Mouse (Mus musculus) kidney, adult 11 months (tissue): Measurements from ENCODE around the gene Ccdc88c.

ENCODE experiments used
- DNase-seq: peaks from one replicate; pipeline ENCODE4 v3.0.0; 2022

The Ccdc88c gene

GRCm38 (mm10) chr12:101028954-101029731 is at the start of gene Ccdc88c:
Ccdc88c (minus strand) TSS chr12:101029056.
- DNase-seq: peak; percentile 83

GRCm38 (mm10) chr12:101077955-101078354 is 49.1 kb upstream of the Ccdc88c start:
- no peak for DNase-seq

- DNase-seq: no peak
These were observed 46.6 kb upstream of the Ccdc88c start for GRCm38 (mm10) chr12:101075433-101075832.

GRCm38 (mm10) chr12:101074821-101075429 is 46.1 kb upstream of the Ccdc88c start:
- DNase-seq: no peak

- no peak for DNase-seq
These were observed 41.0 kb upstream of the Ccdc88c start for GRCm38 (mm10) chr12:101069813-101070212.

GRCm38 (mm10) chr12:101066329-101066728 is 37.5 kb upstream of the Ccdc88c start:
- DNase-seq: no peak

- no peak for DNase-seq
These were observed 11.1 kb upstream of the Ccdc88c start for GRCm38 (mm10) chr12:101039956-101040355.

GRCm38 (mm10) chr12:101028247-101028953 is 456 bp downstream of the Ccdc88c start:
- DNase-seq: no peak

- peak; percentile 31 for DNase-seq
These were observed 1.2 kb downstream of the Ccdc88c start for GRCm38 (mm10) chr12:101027451-101028246.

- peak; percentile 39 for DNase-seq
These were observed 1.9 kb downstream of the Ccdc88c start for GRCm38 (mm10) chr12:101026946-101027345.

- DNase-seq: peak; percentile 33
These were observed 2.3 kb downstream of the Ccdc88c start for GRCm38 (mm10) chr12:101026518-101026917.

GRCm38 (mm10) chr12:101026025-101026424 is 2.8 kb downstream of the Ccdc88c start:
- DNase-seq: no peak

GRCm38 (mm10) chr12:101025379-101025778 is 3.5 kb downstream of the Ccdc88c start:
- no peak for DNase-seq

- no peak for DNase-seq
These were observed 4.0 kb downstream of the Ccdc88c start for GRCm38 (mm10) chr12:101024824-101025223.

GRCm38 (mm10) chr12:101023143-101023542 is 5.7 kb downstream of the Ccdc88c start:
- DNase-seq: no peak

GRCm38 (mm10) chr12:101022353-101022752 is 6.5 kb downstream of the Ccdc88c start:
- no peak for DNase-seq

GRCm38 (mm10) chr12:101021484-101022226 is 7.2 kb downstream of the Ccdc88c start:
- DNase-seq: no peak

- no peak for DNase-seq
These were observed 8.4 kb downstream of the Ccdc88c start for GRCm38 (mm10) chr12:101020210-101021015.

- no peak for DNase-seq
These were observed 9.4 kb downstream of the Ccdc88c start for GRCm38 (mm10) chr12:101019443-101019842.

GRCm38 (mm10) chr12:101019031-101019430 is 9.8 kb downstream of the Ccdc88c start:
- no peak for DNase-seq

- no peak for DNase-seq
These were observed 10.9 kb downstream of the Ccdc88c start for GRCm38 (mm10) chr12:101017971-101018371.
